Mouse (Mus musculus) cerebellum, adult 2 months (tissue): ENCODE results near the gene Olfr175-ps1.

Experiments used
- CTCF ChIP-seq: fragments of 200-500 bp; IDR thresholded peaks from 2 replicates; pipeline ENCODE4 v1.5.1; 2011; ENCODE audit warnings: low read depth, mild to moderate bottlenecking, control low read depth, low read length, moderate library complexity, borderline replicate concordance; ENCODE audit not compliant: insufficient read depth
- POLR2A ChIP-seq: fragments of 200-500 bp; IDR thresholded peaks from 2 replicates; pipeline ENCODE4 v1.6.1; 2011; ENCODE audit warnings: low read length, control low read depth, borderline replicate concordance; ENCODE audit not compliant: insufficient read depth

DNA sequence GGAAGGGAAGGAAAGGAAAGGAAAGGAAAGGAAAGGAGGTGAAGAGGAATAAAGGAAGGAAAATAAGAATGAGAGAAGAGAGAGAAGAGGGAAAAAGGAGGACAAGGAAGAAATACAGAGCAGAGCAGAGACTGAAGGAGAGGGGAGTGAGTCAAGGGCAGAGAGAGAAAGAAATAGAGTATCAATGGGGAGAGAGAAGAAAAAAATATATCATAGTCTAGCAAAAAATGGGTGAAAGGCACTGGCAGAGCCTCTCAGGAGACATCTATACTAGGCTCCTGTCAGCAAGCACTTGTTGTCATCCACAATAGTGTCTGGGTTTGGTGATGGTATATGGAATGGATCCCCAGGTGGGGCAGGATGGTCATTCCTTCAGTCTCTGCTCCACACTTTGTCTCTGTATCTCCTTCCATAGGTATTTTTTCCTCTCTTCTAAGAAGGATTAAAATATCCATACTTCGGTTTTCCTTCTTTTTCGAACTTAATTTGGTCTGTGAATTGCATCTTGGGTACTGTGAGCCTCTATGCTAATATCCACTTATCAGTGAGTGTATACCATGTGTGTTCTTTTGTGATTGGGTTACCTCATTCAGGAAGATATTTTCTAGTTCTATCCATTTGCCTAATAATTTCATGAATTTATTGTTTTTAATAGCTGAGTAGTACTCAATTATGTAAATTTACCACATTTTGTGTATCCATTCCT lies 33.6 kb upstream of the Olfr175-ps1 start:
- TF ChIP-seq CTCF (no peak), POLR2A (no peak)
